Mouse (Mus musculus) heart, embryonic 12.5 days (tissue): ENCODE measurements around the gene Padi6. TPM values are rescaled to one million over a fixed set of nuclear protein-coding genes. Genes with fewer than 3 reads are reported as not detected.

ENCODE experiments used
- ATAC-seq: fragments of 200-750 bp; cut with Nextera tagmentation; 2 replicates; pipeline ENCODE4 v1.8.0; 2017; ENCODE audit warnings: moderate TSS enrichment, moderate library complexity; ENCODE audit not compliant: insufficient number of reproducible peaks, low FRiP score
- H3K27ac ChIP-seq: fragments of 300-500 bp; sonication (generic); 2 replicates; pipeline ENCODE4 v1.5.1; 2016; ENCODE audit warnings: mild to moderate bottlenecking, moderate library complexity; ENCODE audit not compliant: poor library complexity, severe bottlenecking
- H3K27me3 ChIP-seq: fragments of 300-500 bp; sonication (generic); replicated peaks from 2 replicates; pipeline ENCODE4 v1.6.1; 2016; ENCODE audit warnings: mild to moderate bottlenecking, moderate library complexity
- H3K36me3 ChIP-seq: fragments of 300-500 bp; sonication (generic); 2 replicates; pipeline ENCODE4 v1.6.1; 2016; ENCODE audit warnings: mild to moderate bottlenecking, moderate library complexity
- H3K4me1 ChIP-seq: fragments of 300-500 bp; sonication (generic); replicated peaks from 2 replicates; pipeline ENCODE4 v1.6.1; 2016; ENCODE audit warnings: mild to moderate bottlenecking
- H3K4me2 ChIP-seq: fragments of 300-500 bp; sonication (generic); 2 replicates; pipeline ENCODE4 v1.6.1; 2016; ENCODE audit warnings: mild to moderate bottlenecking, moderate library complexity
- H3K4me3 ChIP-seq: fragments of 300-500 bp; sonication (generic); 2 replicates; pipeline ENCODE4 v1.5.1; 2016; ENCODE audit warnings: mild to moderate bottlenecking
- H3K9ac ChIP-seq: fragments of 300-500 bp; sonication (generic); 2 replicates; pipeline ENCODE4 v1.6.1; 2016; ENCODE audit warnings: mild to moderate bottlenecking, moderate library complexity
- H3K9me3 ChIP-seq: fragments of 300-500 bp; sonication (generic); replicated peaks from 2 replicates; pipeline ENCODE4 v1.6.1; 2016; ENCODE audit warnings: mild to moderate bottlenecking, moderate library complexity
- WGBS: fragments of 180-500 bp; shearing (Covaris S2); methylation state at CpG from one replicate; pipeline ENCODE4 v1.1.7; 2016; 5-methylcytosine and 5-hydroxymethylcytosine counted together
- polyA plus RNA-seq: library from polyadenylated mRNA; unstranded; fragments of >200 nt; fragmentation: Nextera tagmentation; extraction: Ambion mirVana; gene quantifications from 2 replicates; pipeline ENCODE4 v1.2.1, GENCODE M21; 2016

Gene Padi6
- polyA plus RNA-seq, 1 experiment from 2014 or later: not detected

GRCm38 (mm10) chr4:140709111-140709510, 33.3 kb downstream of the Padi6 start:
- Histone ChIP-seq H3K9me3 (no peaks in the 10 kb centered on the region), H3K9ac (peak overlapping the region; percentile 2; the same call in 1 of the 2 replicates), H3K4me2 (no peak overlapping the region), H3K4me3 (no peak overlapping the region), H3K36me3 (peaks cover 78% of the 10 kb centered on the region), H3K27me3 (no peaks in the 10 kb centered on the region), H3K27ac (no peak overlapping the region), H3K4me1 (peaks cover 65% of the 10 kb centered on the region)
- 93% methylated on average over 7 of the region's 7 CpGs for WGBS
- ATAC-seq: no peak

DNA sequence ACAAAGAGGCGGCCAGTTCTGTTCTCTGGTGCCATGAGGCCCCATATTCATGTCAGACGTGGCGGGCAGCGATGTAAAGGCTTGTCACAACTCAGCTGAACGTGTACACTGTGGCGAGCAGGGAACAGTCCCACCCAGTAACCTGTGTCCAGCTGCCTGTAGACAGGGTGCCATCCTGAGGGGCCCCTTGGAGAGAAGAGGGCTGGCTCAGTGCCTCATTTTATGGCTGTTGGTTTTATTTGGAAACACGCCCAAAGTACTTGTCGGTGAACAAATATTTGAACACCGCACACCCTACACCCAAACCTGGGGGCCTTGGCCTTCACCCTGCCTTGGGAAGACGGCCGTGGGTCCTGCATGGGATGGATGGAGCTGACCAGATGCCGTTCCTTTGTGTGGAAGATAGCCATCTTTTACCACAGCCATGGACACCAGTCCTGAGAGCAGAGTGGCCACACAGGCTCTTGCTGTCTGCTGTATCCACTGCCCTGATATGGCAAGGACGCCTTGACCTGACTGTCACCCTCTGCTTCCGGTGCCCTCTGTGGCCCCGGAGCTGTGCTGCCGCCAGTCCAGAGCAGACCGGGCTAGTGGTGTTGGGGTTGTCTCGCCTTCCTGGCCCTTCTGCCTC, 34.0 kb downstream of the Padi6 start:
- Histone ChIP-seq H3K9ac (peak overlapping the region; percentile 2), H3K27ac (no peak overlapping the region), H3K4me2 (no peak overlapping the region), H3K4me3 (no peak overlapping the region), H3K4me1 (peaks cover 68% of the 10 kb centered on the region), H3K9me3 (no peaks in the 10 kb centered on the region), H3K27me3 (no peaks in the 10 kb centered on the region), H3K36me3 (peaks cover 75% of the 10 kb centered on the region)
- 81% methylated on average over 18 of the region's 18 CpGs for WGBS
- ATAC-seq: no peak

DNA sequence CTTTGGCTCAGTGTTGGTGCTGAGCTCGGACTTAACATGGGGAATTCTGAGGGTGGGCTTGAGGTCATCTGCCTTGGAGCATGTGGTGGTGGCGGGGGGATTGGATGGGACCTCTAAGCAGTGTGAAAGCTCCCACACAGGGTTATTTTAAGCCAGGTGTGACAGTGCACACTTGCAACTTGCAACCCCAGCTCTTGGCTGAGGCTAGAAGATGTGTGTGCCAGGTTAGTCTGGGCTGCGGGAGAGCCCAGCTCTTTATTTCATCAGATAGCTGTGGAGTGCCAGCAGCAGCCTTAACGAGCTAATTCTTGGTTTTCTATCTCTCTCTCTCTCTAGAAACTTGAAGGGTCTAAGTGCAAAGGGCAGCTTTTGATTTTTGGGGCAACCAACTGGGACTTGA, 34.8 kb downstream of the Padi6 start:
- no peak overlapping the region for H3K4me3 ChIP-seq
- H3K27me3 ChIP-seq: no peaks in the 10 kb centered on the region
- H3K4me2 ChIP-seq: no peak overlapping the region
- H3K4me1 ChIP-seq: peaks cover 64% of the 10 kb centered on the region
- 73% methylated on average over 4 of the region's 4 CpGs for WGBS
- no peaks in the 10 kb centered on the region for H3K9me3 ChIP-seq
- no peak for ATAC-seq
- no peak overlapping the region for H3K27ac ChIP-seq
- peak overlapping the region; percentile 17; the same call in 1 of the 2 replicates for H3K9ac ChIP-seq
- peaks cover 67% of the 10 kb centered on the region for H3K36me3 ChIP-seq

DNA sequence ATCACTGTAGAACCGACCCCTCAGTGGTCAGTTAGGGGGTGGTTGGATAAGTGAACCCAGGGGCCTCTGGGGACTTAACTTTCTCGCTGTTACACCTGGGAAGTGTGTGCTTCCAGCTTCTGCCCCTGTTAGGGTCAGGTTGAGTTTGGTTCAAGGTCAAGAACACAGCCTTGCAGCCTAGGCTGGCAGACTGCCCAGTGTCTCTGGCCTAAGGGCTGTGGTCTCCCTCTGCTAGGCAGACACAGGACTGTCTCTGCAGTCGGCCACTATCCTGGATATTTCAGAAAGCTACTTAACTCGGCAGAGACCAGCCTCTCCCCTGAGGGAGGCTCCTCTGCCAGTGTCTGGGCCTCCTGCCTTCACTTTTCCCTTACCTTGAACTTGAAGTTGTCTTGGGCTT, 38.3 kb downstream of the Padi6 start:
- peak overlapping the region; percentile 53; the same call in 1 of the 2 replicates for H3K27ac ChIP-seq
- H3K9ac ChIP-seq: peak overlapping the region; percentile 94
- H3K9me3 ChIP-seq: no peaks in the 10 kb centered on the region
- ATAC-seq: no peak
- peak overlapping the region; percentile 82 for H3K4me2 ChIP-seq
- peaks cover 34% of the 10 kb centered on the region for H3K36me3 ChIP-seq
- no peak overlapping the region for H3K4me3 ChIP-seq
- peaks cover 65% of the 10 kb centered on the region for H3K4me1 ChIP-seq
- 38% methylated on average over 4 of the region's 4 CpGs for WGBS
- peaks cover 2% of the 10 kb centered on the region; the same call in 1 of the 2 replicates for H3K27me3 ChIP-seq

GRCm38 (mm10) chr4:140703636-140704035, 38.8 kb downstream of the Padi6 start:
- H3K27ac ChIP-seq: peak overlapping the region; percentile 53
- no peak for ATAC-seq
- 29% methylated on average over 8 of the region's 8 CpGs for WGBS

DNA sequence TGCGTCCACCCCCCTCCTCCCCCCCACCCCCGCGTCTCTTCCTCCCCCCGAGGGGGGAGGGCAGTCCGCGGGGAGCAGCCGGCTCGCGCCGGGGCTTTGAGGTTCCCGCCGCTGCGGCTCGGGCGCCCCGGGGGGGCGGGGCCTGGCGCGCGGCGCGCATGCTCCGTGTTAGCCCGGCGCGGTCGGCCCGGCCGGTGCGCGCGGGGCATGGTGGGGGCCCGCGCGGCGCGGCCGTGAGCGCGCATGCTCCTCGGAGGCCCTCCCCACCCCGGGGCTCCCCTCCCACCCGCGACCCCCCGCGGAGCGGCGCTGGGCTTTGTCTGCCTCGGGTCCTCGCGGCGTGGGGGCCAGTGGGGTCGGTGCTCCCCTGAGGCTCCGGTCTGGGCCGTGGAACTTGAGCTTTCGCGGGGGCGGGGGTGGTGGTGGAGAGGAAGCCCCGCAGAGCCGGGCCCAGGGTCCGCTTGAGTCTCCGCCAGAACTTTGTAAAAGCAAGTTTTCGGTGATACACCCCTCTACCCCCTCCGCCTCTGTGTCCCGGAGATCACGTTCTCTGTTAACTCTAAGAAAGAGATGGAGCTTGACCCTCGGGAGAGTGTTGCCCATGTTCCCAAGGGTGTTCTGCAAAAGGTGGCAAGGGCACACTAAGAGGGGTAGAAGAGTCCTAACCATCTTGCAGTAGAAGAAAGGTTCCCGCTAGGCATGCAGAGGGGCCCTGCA, 39.7 kb downstream of the Padi6 start:
- peak overlapping the region; percentile 80 for H3K4me3 ChIP-seq
- H3K4me2 ChIP-seq: peak overlapping the region; percentile 82
- peak overlapping the region; percentile 94 for H3K9ac ChIP-seq
- under 1% methylated on average over 60 of the region's 68 CpGs for WGBS
- peaks cover 12% of the 10 kb centered on the region for H3K27me3 ChIP-seq
- peaks cover 20% of the 10 kb centered on the region for H3K36me3 ChIP-seq
- peaks cover 53% of the 10 kb centered on the region for H3K4me1 ChIP-seq
- peak overlapping the region; percentile 95 for H3K27ac ChIP-seq
- ATAC-seq: peak; percentile 90
- H3K9me3 ChIP-seq: no peaks in the 10 kb centered on the region

More at GRCm38 (mm10) chr4:140703636-140704035, 38.8 kb downstream of the Padi6 start:
- H3K4me2 ChIP-seq: peak overlapping the region; percentile 82
- H3K36me3 ChIP-seq: peaks cover 28% of the 10 kb centered on the region
- H3K27me3 ChIP-seq: peaks cover 7% of the 10 kb centered on the region
- peaks cover 62% of the 10 kb centered on the region for H3K4me1 ChIP-seq
- no peaks in the 10 kb centered on the region for H3K9me3 ChIP-seq
- H3K9ac ChIP-seq: peak overlapping the region; percentile 94
- peak overlapping the region; percentile 80 for H3K4me3 ChIP-seq

GRCm38 (mm10) chr4:140701716-140702561, 40.5 kb downstream of the Padi6 start:
- Histone ChIP-seq H3K27me3 (peaks cover 12% of the 10 kb centered on the region), H3K9me3 (no peaks in the 10 kb centered on the region), H3K4me1 (peaks cover 45% of the 10 kb centered on the region), H3K36me3 (peaks cover 12% of the 10 kb centered on the region), H3K27ac (peak overlapping the region; percentile 95), H3K9ac (peak overlapping the region; percentile 94), H3K4me3 (peak overlapping the region; percentile 80), H3K4me2 (peak overlapping the region; percentile 82)
- ATAC-seq: peak; percentile 38
- 5% methylated on average over 80 of the region's 107 CpGs for WGBS

DNA sequence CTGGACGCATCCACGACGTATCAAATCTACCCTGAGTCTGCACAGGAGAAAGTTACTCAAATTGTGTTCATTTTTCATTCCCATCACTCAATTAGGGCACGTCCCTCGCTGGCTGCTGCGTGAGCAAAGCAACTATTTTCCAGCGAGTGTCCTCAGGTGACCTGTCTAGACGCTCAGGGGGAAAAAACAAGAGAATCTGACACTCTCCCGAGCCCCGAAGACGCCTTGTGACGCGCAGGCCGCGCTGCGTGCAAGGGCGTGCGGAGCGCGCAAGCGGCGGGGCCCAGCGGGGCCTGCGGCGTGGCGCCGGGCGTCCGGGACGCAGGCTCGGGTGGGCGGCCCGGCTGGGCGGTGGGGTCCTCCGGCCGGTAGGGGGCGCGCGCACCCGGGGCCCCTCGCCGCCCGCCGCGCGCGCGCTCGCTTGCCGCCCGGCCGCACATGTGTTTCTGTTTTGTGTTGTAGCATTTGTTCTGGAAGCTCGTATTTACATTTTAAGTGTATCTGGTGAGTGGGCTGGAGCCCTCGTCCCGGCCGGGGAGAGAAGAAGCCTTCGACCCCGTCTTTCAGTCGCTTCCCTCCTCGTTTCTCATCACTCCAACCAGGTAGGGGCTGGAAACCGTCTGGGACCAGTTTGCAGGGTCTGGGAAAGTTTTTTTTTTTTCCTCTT, 41.3 kb downstream of the Padi6 start:
- H3K36me3 ChIP-seq: peaks cover 7% of the 10 kb centered on the region
- H3K4me2 ChIP-seq: peak overlapping the region; percentile 82
- no peaks in the 10 kb centered on the region for H3K9me3 ChIP-seq
- peak overlapping the region; percentile 95 for H3K27ac ChIP-seq
- under 1% methylated on average over 61 of the region's 61 CpGs for WGBS
- peak; percentile 75 for ATAC-seq
- H3K9ac ChIP-seq: peak overlapping the region; percentile 94
- peaks cover 12% of the 10 kb centered on the region for H3K27me3 ChIP-seq
- H3K4me3 ChIP-seq: peak overlapping the region; percentile 80
- peaks cover 40% of the 10 kb centered on the region for H3K4me1 ChIP-seq

- peak within 1 kb of the TSS; percentile 82 for H3K4me2 ChIP-seq
- WGBS: 7% methylated on average over 20 of the region's 20 CpGs
- peaks cover 12% of the 10 kb centered on the region for H3K27me3 ChIP-seq
- H3K36me3 ChIP-seq: no peaks in the 10 kb centered on the region
- H3K27ac ChIP-seq: peak within 1 kb of the TSS; percentile 95
- peak within 1 kb of the TSS; percentile 94 for H3K9ac ChIP-seq
- ATAC-seq: no peak
- H3K4me1 ChIP-seq: peaks cover 33% of the 10 kb centered on the region
- no peaks in the 10 kb centered on the region for H3K9me3 ChIP-seq
- peak within 1 kb of the TSS; percentile 80 for H3K4me3 ChIP-seq
Measured at GRCm38 (mm10) chr4:140700269-140701018, 42.0 kb downstream of the Padi6 start, which contains the start of gene Rcc2. Rcc2 (plus strand) TSS chr4:140700541.
